Mouse (Mus musculus): Measurements from ENCODE around the gene Gfm1.

The Gfm1 gene

GRCm38 (mm10) chr3:67496310-67496709 lies 66.4 kb downstream of the Gfm1 start:
- no peak for DNase-seq (ENCODE audit: inconsistent ontology term)

- DNase-seq (ENCODE audit: inconsistent ontology term): no peak
Observed at GRCm38 (mm10) chr3:67497998-67498397, 68.1 kb downstream of the Gfm1 start.

DNA sequence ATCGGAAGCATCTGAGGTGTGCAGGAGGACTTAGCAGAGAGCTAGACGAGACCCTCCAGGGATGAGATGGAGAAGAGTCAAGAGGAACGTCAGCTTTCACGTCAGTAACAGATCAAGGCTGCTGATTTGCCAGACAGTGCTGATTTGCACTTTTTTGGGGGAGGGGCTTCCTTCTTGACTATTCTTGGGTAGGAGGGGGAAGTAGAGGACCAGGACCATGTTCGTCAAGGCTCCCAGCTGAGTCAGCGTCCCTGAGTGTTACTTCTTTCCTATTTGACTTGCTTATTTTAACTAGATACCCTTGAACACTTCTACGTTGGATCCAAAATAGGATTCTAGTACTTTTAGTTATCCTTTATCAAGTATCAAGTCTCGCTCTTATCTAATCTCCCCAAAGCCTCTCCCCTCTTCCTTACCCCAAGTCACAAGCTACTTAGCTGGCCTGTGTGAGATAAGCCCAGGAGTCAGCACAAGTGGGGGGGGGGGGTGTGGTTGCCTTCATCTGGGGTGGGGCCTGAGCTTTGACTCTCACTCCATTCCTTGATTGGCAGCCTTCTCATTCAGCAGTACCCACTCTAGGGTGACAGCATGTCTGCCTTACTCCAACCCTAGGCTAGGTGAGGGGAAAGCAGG lies 69.0 kb downstream of the Gfm1 start:
- DNase-seq (ENCODE audit: inconsistent ontology term): no peak

DNA sequence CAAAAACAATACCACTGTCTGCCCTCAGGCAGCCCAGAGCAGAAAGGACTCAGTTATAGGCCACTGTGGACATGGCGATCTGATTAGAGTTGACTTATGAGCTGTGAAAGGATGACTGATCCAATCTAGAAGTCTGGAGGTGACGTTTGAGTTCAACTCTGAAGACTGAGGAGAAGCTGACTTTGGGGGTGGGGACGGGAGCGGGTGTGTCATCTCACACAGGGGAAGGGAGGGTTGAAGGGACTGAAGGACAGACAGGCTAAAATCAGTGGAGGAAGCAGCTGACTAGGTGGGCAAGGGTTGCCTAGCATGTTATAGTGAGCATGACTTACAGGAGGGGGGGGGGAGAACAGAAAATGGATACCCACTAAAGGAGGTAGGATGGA lies 69.5 kb downstream of the Gfm1 start:
- DNase-seq (ENCODE audit: inconsistent ontology term): no peak

- DNase-seq (ENCODE audit: inconsistent ontology term): no peak
Observed at GRCm38 (mm10) chr3:67503878-67504277, 74.0 kb downstream of the Gfm1 start.

GRCm38 (mm10) chr3:67505286-67505685 lies 75.4 kb downstream of the Gfm1 start:
- DNase-seq (ENCODE audit: inconsistent ontology term): peak; percentile 80

GRCm38 (mm10) chr3:67508216-67508892 lies 78.5 kb downstream of the Gfm1 start:
- no peak for DNase-seq (ENCODE audit: inconsistent ontology term)

DNA sequence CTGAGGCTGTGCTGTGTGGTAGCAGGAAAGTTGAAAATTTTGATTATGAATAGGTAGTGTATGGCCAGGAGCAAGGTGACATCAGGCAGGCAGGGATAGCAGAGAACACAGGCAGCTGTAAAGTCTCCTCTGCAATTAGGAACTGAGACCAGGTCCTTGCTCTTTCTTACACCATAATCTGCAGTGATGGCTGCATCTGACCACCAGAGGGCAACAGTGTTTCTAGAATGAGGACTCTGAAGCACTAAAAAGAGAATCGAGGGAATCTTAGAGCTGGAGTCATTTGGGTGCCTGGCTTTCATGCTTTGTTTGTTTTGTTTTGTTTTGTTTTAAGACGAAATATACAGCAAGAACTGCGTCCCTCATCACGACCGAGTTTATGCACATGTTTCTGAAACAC lies 82.9 kb downstream of the Gfm1 start:
- DNase-seq (ENCODE audit: inconsistent ontology term): peak; percentile 66

- DNase-seq (ENCODE audit: inconsistent ontology term): peak; percentile 40
Observed at GRCm38 (mm10) chr3:67514801-67515273, 84.9 kb downstream of the Gfm1 start.

- peak; percentile 59 for DNase-seq (ENCODE audit: inconsistent ontology term)
Observed at GRCm38 (mm10) chr3:67515274-67515801, 85.4 kb downstream of the Gfm1 start, which contains the start of gene Rarres1. Gene Rarres1 (minus strand): TSS chr3:67515523.

DNA sequence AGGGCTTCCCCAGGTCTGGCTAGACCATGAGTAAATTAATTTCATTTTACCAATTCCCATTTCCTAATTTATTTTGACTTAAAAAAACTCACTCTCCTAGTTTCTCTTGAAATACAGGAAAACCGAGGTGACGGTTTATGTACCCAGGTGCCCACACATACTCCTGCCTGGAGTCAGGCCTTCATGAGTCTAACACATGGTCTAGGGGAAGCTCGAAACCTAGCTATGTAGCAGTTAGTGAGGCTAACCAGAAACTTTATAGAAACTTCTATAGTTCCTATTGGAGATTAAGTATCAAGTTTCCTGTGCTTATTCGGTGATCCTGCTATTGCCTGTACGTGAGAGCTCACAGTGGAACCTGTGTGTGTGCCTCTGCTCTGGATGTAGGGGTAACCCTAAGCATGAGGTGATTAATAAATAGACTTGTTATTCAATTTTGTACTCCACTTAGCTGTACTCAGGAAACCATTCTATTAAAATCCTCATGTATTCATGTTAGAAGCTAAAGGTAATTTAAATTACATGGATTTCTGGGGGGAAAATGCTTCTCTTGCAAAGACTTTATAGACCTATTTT lies 90.8 kb downstream of the Gfm1 start:
- DNase-seq (ENCODE audit: inconsistent ontology term): no peak

GRCm38 (mm10) chr3:67522709-67523108 lies 92.8 kb downstream of the Gfm1 start:
- DNase-seq (ENCODE audit: inconsistent ontology term): no peak

DNA sequence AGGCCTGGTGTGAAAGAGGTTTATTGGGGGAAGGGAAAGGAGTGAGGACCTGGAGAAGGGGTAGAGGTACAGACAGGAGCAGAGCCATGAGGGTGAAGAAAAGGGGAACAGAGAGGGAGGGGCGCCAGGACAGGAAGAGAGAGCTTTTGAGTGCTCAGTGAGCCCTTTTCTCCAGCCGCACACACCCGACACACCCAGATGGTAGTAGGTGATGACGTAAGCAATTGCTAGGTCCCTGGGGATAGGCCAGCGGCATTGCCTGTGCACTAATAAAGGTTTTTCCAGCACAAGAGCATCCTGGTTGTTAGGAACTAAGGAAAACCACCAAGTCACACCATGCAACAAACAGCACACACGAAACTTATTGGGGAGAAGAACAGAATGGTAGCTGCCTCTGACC lies 94.9 kb downstream of the Gfm1 start:
- no peak for DNase-seq (ENCODE audit: inconsistent ontology term)

Measured in Muller cell, postnatal 12 days (primary cell).